Mouse (Mus musculus): ENCODE results near the gene Rgl1.

DNA sequence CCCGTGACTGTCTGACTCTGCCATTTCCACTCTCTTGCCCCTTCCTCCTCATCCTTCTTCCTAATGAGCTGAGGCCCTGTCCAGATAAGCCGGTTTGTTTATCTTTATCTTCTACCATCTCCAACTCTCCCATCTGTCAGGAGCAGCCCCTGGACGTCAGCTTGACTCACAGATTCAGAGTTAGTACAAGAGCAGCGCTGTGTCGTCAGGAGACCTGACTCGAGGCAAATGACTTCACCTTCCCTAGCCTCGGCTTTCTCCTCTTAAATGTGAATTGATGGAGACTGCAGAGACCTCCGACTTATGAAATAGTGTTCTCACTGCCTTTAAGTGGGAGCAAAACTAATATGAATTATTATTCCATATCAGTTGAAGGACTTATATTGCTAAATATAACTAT, 85.0 kb downstream of the Rgl1 start:
- TF ChIP-seq CTCF (IDR thresholded peaks at IDR 0.05; ENCODE audit: extremely low read depth, insufficient read length, insufficient replicate concordance, low read depth, low read length), result no peak
- TF ChIP-seq POLR2A (IDR thresholded peaks at IDR 0.05; ENCODE audit: low read depth, low read length), result no peak
